Mouse (Mus musculus): ENCODE data around the gene Olfr105-ps.

Olfr105-ps gene

GRCm38 (mm10) chr17:37378733-37379132 lies at the start of gene Olfr105-ps:
Gene Olfr105-ps, plus strand, starts transcription at chr17:37379033.
- DNase-seq (ENCODE audit: low spot score): no peak

DNA sequence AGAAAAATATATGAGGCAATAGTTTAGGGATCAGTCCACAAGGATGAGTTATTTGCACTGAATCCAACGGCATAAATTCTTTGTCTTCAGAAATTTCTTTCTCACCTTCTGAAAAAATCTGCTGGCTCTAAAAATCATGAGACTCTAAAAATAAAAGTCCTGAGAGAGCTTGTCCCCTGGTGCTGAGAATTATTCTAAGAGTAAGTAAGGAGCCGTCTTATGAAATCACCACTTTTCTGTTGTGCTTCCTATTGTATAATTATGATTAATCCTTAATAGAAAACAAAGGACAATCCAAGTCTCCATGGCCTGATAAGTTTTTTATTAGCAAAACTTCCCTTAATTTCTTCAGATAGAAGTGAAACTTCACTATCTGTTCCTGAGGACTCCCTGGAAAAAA lies 39.2 kb upstream of the Olfr105-ps start, which contains the start of gene Olfr103:
Gene Olfr103, minus strand, starts transcription at position 101 of the 400 bp plus-strand sequence.
- no peak for DNase-seq (ENCODE audit: low spot score)

DNA sequence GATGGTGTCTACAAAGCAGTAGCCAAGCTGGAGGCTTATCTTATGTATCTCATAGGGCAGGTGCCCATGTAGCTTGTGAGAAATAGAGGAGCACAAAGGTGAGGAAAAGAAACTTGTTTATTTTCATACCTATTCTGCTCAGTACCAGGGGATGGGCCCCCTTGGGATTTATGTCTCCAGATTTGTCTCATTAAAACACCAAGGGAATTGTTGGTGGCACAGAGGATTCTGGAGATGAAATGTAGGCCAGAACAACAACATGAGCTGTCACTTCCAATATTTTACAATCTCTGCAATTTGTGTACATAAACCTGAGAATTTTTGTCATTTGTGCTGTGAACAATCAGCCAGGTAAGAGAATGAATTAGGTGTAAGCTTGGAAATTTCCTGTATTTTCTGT lies 19.6 kb upstream of the Olfr105-ps start, which contains the start of gene Olfr104-ps:
Gene Olfr104-ps, plus strand, starts transcription at position 301 of the 400 bp plus-strand sequence.
- DNase-seq (ENCODE audit: low spot score): no peak

- DNase-seq (ENCODE audit: low spot score): no peak
Measured at GRCm38 (mm10) chr17:37390093-37390492, 11.3 kb downstream of the Olfr105-ps start, which contains the start of gene Olfr106-ps. Gene Olfr106-ps, plus strand, starts transcription at chr17:37390393.

DNA sequence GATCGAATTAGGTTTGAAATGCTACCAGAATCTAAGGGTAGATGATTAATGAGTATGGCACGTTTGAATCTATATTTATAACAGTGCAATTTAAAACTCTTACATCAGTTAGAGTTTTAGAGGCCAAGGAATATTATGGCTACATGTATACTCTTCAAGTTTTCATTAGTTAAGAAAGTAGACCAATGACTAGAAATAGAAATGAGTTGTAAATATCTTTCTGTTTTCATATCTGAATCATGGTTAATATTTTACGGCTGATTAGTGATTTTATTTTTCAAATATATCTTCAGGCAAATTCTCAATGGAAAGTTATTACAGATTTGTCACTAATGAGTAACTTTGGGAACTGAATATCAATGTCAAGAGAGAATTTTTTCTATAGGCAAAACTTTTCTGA lies 20.1 kb downstream of the Olfr105-ps start, which contains the start of gene Olfr107:
Gene Olfr107, plus strand, starts transcription at position 301 of the 400 bp plus-strand sequence.
- no peak for DNase-seq (ENCODE audit: low spot score)

- DNase-seq (ENCODE audit: low spot score): no peak
Measured at GRCm38 (mm10) chr17:37413380-37413779, 34.5 kb downstream of the Olfr105-ps start.

All from lung, postnatal 25 days (tissue).